Mouse (Mus musculus) kidney, adult 2 months (tissue): ENCODE data around the gene Spg7. TPM values are rescaled to one million over a fixed set of nuclear protein-coding genes. Genes with fewer than 3 reads are reported as not detected.

Experiments
- DNase-seq: peaks from one replicate; pipeline ENCODE4 v3.0.0; 2021
- H3K27ac ChIP-seq: fragments of 200-500 bp; 2 replicates; pipeline ENCODE4 v1.5.1; 2012; ENCODE audit warnings: low read depth, low read length, control low read depth, inconsistent platforms; ENCODE audit not compliant: insufficient read depth
- H3K27me3 ChIP-seq: fragments of 200-500 bp; replicated peaks from 2 replicates; pipeline ENCODE4 v1.6.1; 2012; ENCODE audit warnings: mild to moderate bottlenecking, moderate library complexity, low read length, inconsistent platforms; ENCODE audit not compliant: control insufficient read depth, insufficient read depth
- H3K36me3 ChIP-seq: fragments of 200-500 bp; 2 replicates; pipeline ENCODE4 v1.6.1; 2012; ENCODE audit warnings: mild to moderate bottlenecking, moderate library complexity, low read length, inconsistent platforms; ENCODE audit not compliant: control insufficient read depth, insufficient read depth
- H3K4me1 ChIP-seq: fragments of 200-500 bp; 2 replicates; pipeline ENCODE4 v1.6.1; 2011; ENCODE audit warnings: low read length; ENCODE audit not compliant: control insufficient read depth, insufficient read depth
- H3K4me3 ChIP-seq: fragments of 200-500 bp; 2 replicates; pipeline ENCODE4 v1.5.1; 2011; ENCODE audit warnings: mild to moderate bottlenecking, low read depth, low read length, control low read depth; ENCODE audit not compliant: insufficient read depth
- CTCF ChIP-seq: fragments of 200-500 bp; conservative IDR thresholded peaks from 2 replicates; pipeline ENCODE4 v1.5.1; 2011; ENCODE audit warnings: low read depth, mild to moderate bottlenecking, control low read depth, low read length, moderate library complexity, mixed read lengths; ENCODE audit not compliant: insufficient read depth, insufficient read length
- POLR2A ChIP-seq: fragments of 200-500 bp; IDR thresholded peaks from one replicate; pipeline ENCODE4 v1.6.1; 2011; ENCODE audit warnings: low read depth, low read length, control low read depth
- WGBS: fragments of 180-500 bp; shearing (Covaris S2); methylation state at CpG from one replicate; pipeline ENCODE4 v1.1.7; 2018; 5-methylcytosine and 5-hydroxymethylcytosine counted together
- polyA plus RNA-seq: library from polyadenylated mRNA; depleted of rRNA; stranded (reverse); fragments of >200 nt; gene quantifications from 2 replicates; pipeline ENCODE4 v1.2.3, GENCODE M21; 2012

Gene Spg7
- polyA plus RNA-seq, 1 experiment: 137 TPM

DNA sequence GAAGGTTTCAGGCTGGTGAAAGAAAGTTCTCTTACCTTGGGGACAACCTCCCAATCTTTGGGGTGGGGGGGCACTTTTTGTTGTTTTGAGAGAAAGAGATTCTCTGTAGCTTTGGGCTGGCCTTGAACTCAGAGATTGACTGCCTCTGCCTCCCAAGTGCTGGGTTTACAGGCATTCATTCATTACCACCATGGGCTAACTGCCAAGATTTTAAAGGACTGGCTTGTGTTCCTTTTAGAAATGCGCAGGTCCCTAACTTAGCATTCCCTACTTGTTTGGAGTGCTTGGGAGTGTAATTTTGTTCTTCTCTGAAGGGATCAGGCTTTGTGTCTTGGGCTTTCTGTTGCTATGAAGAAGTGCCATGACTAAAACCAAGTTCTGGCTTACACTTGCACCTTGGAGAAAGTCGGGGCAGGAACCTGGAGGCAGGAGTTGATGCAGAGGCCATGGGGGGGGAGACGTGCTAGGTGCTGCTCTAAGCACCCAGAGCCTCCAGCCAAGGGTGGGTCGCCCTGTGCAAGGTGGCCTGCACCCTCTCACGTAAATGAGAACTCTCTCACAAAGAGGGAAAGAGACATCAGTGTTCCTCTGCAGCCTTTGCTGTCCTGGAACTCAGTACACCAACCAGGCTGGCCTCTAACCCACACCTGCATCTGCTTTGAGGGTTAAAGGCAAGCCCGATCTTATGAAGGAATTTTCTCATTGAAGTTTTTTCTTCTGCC lies 41.5 kb downstream of the Spg7 start:
- Histone ChIP-seq H3K4me1 (peaks cover 9% of the 10 kb centered on the region; the same call in 1 of the 2 replicates), H3K4me3 (no peak overlapping the region), H3K36me3 (peaks cover 6% of the 10 kb centered on the region; the same call in 1 of the 2 replicates), H3K27ac (no peak overlapping the region), H3K27me3 (no peaks in the 10 kb centered on the region)
- TF ChIP-seq CTCF (no peak), POLR2A (no peak)
- DNase-seq: no peak
- 72% methylated on average over 6 of the region's 6 CpGs for WGBS

GRCm38 (mm10) chr8:123105553-123106326 lies 43.0 kb downstream of the Spg7 start:
- no peak for TF ChIP-seq CTCF
- no peak for TF ChIP-seq POLR2A
- Histone ChIP-seq H3K36me3 (peaks cover 6% of the 10 kb centered on the region; the same call in 1 of the 2 replicates), H3K4me3 (no peak overlapping the region), H3K27ac (no peak overlapping the region), H3K4me1 (peaks cover 9% of the 10 kb centered on the region; the same call in 1 of the 2 replicates), H3K27me3 (no peaks in the 10 kb centered on the region)
- WGBS: 75% methylated on average over 5 of the region's 5 CpGs
- peak; percentile 59 for DNase-seq

- Histone ChIP-seq H3K4me3 (no peak overlapping the region), H3K27me3 (no peaks in the 10 kb centered on the region), H3K36me3 (peaks cover 6% of the 10 kb centered on the region; the same call in 1 of the 2 replicates), H3K27ac (no peak overlapping the region), H3K4me1 (peaks cover 9% of the 10 kb centered on the region; the same call in 1 of the 2 replicates)
- 55% methylated on average over 2 of the region's 2 CpGs for WGBS
- TF ChIP-seq CTCF (0 out of 2 replicates have a peak, but pooled peaks have one; percentile 20), POLR2A (no peak)
- peak; percentile 33 for DNase-seq
Observed at GRCm38 (mm10) chr8:123106531-123106930, 43.8 kb downstream of the Spg7 start.

- TF ChIP-seq CTCF: no peak
- TF ChIP-seq POLR2A: no peak
- H3K27ac ChIP-seq: no peak overlapping the region
- DNase-seq: no peak
- no peaks in the 10 kb centered on the region for H3K27me3 ChIP-seq
- H3K4me1 ChIP-seq: peaks cover 7% of the 10 kb centered on the region; the same call in 1 of the 2 replicates
- 78% methylated on average over 1 of the region's 1 CpGs for WGBS
- peaks cover 6% of the 10 kb centered on the region; the same call in 1 of the 2 replicates for H3K36me3 ChIP-seq
- H3K4me3 ChIP-seq: no peak overlapping the region
Observed at GRCm38 (mm10) chr8:123108010-123108409, 45.3 kb downstream of the Spg7 start.

DNA sequence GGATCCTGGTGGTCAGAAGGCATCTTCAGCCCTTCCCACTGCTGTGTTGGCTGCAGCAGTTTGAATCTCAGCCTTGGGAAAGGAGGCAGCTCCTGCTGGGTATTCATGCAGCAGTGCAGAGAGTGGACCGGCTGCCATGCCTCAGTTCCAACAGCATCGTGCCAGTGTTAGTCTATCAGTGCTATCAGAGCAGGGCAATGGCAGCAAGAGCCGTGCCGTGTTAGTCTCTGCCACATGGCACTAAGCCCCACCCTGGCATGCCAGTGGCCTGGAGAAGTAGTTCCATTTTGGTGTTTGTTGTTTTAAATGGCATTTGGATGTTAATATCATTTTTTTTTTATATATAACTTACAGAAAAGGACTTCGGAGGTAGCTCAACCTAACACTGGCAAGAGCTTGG lies 46.2 kb downstream of the Spg7 start:
- DNase-seq: no peak
- Histone ChIP-seq H3K4me3 (no peak overlapping the region), H3K27ac (no peak overlapping the region), H3K36me3 (peaks cover 4% of the 10 kb centered on the region; the same call in 1 of the 2 replicates), H3K27me3 (no peaks in the 10 kb centered on the region), H3K4me1 (no peaks in the 10 kb centered on the region; the same call in 1 of the 2 replicates)
- 80% methylated on average over 5 of the region's 5 CpGs for WGBS
- no peak for TF ChIP-seq POLR2A
- TF ChIP-seq CTCF: no peak

- no peak overlapping the region for H3K4me3 ChIP-seq
- TF ChIP-seq POLR2A (no peak), CTCF (peak; percentile 73)
- DNase-seq: peak; percentile 53
Observed at GRCm38 (mm10) chr8:123110649-123111048, 47.9 kb downstream of the Spg7 start.

DNA sequence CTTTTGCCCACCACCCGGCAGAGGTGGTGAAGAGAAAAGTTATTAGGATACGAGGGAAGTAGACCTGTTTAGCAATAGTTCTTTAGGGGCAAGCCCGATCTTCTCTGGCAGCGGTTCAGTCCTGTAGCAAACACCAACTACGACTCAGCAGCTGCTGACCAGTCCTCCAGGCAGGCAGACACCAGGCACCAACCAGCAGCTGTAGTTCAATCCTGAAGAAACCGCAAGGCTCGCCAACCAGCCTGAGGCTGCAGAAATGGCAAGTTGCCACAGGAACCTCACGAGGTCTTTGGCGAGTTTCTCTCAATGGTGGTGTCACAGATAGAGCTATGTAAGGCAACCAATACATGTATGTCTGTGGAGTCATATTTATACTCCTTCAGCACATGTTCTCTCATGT lies 50.1 kb downstream of the Spg7 start:
- no peaks in the 10 kb centered on the region for H3K4me1 ChIP-seq
- no peaks in the 10 kb centered on the region for H3K27me3 ChIP-seq
- H3K4me3 ChIP-seq: no peak overlapping the region
- no peaks in the 10 kb centered on the region for H3K36me3 ChIP-seq
- TF ChIP-seq CTCF (no peak), POLR2A (no peak)
- no peak for DNase-seq
- H3K27ac ChIP-seq: peak overlapping the region; percentile 7; the same call in 1 of the 2 replicates
- 69% methylated on average over 9 of the region's 9 CpGs for WGBS

More at GRCm38 (mm10) chr8:123110649-123111048, 47.9 kb downstream of the Spg7 start:
- Histone ChIP-seq H3K4me1 (no peaks in the 10 kb centered on the region), H3K27ac (no peak overlapping the region), H3K36me3 (no peaks in the 10 kb centered on the region), H3K27me3 (no peaks in the 10 kb centered on the region)
- WGBS: 3% methylated on average over 4 of the region's 4 CpGs
